Mouse (Mus musculus): Measurements from ENCODE around the gene Ramp2. TPM values are rescaled to one million over a fixed set of nuclear protein-coding genes. Genes with fewer than 3 reads are reported as not detected.

The Ramp2 gene
- total RNA-seq, 4 experiments from 2014 or later = 32.9 to 51.1 (median 37.6) TPM

DNA sequence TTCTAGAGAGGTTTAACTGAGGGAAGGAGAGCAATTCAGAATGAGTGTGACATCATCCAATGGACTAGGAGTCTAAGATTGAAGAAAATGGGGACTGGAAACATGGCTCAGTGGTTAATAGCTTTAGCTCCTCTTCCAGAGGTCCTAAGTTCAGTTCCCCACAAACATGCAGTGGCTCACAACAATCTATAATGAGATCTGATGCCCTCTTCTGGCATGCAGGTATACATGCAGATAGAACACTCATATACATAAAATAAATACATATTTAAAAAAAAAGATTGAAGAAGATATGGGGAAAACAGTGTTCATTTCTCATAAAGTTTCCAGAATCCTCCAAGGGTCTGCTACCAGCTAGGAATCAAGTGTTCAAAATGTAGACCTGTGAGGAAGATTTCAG is 10.4 kb upstream of the Ramp2 start:
- no peak for DNase-seq (ENCODE audit: low spot score in 2 of 2)

DNA sequence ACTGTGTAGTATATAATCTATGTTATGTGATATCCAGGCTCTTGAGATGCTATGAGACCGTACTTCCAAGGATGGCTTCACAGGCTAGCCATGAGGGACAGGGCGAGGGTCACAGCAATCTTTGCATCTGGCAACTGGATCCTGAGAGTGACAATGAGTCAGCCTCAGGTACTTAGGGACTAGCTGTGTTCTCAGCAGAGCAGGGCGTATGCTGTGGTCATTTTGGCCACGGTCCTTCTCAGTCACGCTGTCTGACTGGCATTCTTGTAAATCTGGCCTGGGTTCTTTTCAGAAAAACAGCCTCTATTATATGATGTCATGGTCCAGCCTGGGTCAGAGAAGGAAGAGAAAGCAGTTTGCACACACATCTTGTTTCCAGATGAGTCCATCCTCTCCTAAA is 9.0 kb upstream of the Ramp2 start:
- DNase-seq (ENCODE audit: low spot score in 2 of 2) = no peak

GRCm38 (mm10) chr11:101238071-101238647 is 7.7 kb upstream of the Ramp2 start:
- DNase-seq (ENCODE audit: low spot score in 2 of 2) = no peak

DNA sequence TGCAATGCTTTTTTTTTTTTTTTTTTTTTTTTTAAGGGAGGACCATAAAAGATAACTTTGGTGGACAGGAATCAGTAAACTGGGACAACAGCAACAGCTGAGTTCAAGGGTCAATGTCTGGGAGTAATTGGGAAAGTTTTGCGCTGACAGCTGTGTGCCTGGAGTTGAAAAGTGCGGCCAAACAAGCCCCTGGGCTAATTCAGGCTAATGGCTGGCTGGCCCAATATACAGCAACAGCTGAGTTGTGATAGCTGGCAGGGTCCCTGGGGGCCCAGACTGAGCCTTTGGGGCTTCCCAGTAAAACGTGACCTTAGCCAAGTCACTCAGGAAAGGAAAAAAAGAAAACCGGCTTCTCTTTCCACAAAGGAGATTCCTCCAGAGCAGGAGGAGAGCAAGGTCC is 757 bp upstream of the Ramp2 start:
- DNase-seq (ENCODE audit: low spot score in 2 of 2) = no peak

GRCm38 (mm10) chr11:101246702-101247012 is 829 bp downstream of the Ramp2 start:
- no peak for DNase-seq (ENCODE audit: low spot score in 2 of 2)

GRCm38 (mm10) chr11:101247521-101248030 is 1.7 kb downstream of the Ramp2 start:
- DNase-seq (ENCODE audit: low spot score in 2 of 2) = no peak

DNA sequence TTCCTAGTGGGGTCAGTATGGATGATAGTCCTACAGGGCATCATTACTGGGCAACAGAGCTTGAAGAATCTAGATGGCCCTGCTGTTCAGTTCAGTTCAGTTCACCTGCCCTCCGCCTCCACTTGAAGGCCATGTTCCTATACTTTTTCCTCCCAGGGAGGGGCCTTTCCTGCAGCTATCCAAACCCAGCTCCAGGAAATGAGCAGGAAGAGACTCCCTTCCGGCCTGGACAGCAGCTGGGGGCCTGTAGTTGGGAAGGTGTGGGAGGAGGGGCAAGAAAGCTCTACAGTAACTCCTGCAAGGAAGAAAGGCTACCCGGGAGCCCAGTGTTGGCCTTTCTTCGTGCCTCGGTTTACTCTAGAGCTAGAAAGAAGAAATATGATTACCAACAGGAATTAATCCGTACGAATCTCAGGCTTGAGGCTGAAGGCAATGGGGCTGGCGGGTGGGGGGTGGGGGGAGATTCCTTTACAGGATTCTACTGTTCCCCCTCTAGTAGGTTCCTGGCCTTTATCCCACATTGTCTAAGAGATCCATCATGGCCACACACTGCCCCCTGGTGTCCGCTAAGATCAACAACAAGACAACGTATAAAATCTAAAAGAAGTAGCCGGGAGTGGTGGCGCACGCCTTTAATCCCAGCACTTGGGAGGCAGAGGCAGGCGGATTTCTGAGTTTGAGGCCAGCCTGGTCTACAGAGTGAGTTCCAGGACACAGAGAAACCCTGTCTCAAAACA is 2.6 kb downstream of the Ramp2 start:
- no peak for DNase-seq (ENCODE audit: low spot score in 2 of 2)

DNA sequence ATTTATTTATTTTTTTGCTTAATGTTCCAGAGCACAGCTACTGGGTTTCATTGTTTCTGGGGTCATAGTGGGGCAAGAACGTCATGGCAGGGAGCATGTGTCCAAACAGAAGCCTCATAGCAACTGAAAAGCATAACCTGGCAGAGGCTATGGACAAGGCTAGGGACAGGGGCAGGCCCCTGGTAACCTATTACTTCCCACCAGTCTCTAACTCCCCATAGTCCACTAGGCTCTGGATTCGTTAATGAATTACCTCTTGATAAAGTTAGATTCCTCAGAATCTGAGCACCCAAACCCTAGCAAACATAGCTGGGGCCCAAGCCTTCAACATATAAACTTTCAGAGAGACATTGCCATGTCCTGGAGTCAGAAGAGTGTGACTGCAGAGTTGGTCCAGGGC is 5.2 kb downstream of the Ramp2 start:
- DNase-seq (ENCODE audit: low spot score in 2 of 2) = no peak

- no peak for DNase-seq (ENCODE audit: low spot score in 2 of 2)
These were observed 7.1 kb downstream of the Ramp2 start for GRCm38 (mm10) chr11:101252941-101253340.

- peak; percentile 71 to 76 for DNase-seq (ENCODE audit: low spot score in 2 of 2)
These were observed 8.0 kb downstream of the Ramp2 start, which contains the start of gene Vps25 for GRCm38 (mm10) chr11:101253613-101254389. Vps25 (plus strand) TSS chr11:101253707.

GRCm38 (mm10) chr11:101255826-101256775 is 10.3 kb downstream of the Ramp2 start:
- no peak for DNase-seq (ENCODE audit: low spot score in 2 of 2)

DNA sequence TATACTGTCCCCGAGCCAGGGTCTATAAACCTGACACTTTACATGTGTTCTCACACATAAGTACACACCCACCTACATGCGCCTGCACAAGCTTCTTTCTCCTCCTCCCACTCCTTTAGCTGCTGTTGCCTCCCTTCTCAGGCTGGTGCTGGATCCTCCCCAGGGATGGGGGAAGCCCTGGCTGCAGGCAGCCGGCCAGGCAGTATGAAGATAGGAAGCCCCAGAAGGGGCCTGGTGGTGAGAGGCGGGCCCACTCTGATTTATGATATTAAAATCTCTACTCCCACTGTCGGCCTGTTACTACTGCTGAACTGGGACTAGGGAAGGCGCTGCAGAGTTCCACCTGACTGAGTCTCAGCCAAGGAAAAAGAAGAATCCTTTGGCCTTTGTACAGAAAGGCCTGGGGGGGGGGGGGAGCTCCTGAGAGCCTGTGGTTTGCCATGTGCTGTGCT is 13.5 kb downstream of the Ramp2 start:
- peak; percentile 42 to 83 for DNase-seq (ENCODE audit: low spot score in 2 of 2)

GRCm38 (mm10) chr11:101259948-101260825 is 14.4 kb downstream of the Ramp2 start, which contains the start of gene Wnk4:
Wnk4 (plus strand) TSS chr11:101260567.
- DNase-seq (ENCODE audit: low spot score in 2 of 2) = no peak

- DNase-seq (ENCODE audit: low spot score in 2 of 2) = no peak
These were observed 15.1 kb downstream of the Ramp2 start for GRCm38 (mm10) chr11:101260826-101261380.

- no peak for DNase-seq (ENCODE audit: low spot score in 2 of 2)
These were observed 16.6 kb downstream of the Ramp2 start for GRCm38 (mm10) chr11:101262272-101262967.

DNA sequence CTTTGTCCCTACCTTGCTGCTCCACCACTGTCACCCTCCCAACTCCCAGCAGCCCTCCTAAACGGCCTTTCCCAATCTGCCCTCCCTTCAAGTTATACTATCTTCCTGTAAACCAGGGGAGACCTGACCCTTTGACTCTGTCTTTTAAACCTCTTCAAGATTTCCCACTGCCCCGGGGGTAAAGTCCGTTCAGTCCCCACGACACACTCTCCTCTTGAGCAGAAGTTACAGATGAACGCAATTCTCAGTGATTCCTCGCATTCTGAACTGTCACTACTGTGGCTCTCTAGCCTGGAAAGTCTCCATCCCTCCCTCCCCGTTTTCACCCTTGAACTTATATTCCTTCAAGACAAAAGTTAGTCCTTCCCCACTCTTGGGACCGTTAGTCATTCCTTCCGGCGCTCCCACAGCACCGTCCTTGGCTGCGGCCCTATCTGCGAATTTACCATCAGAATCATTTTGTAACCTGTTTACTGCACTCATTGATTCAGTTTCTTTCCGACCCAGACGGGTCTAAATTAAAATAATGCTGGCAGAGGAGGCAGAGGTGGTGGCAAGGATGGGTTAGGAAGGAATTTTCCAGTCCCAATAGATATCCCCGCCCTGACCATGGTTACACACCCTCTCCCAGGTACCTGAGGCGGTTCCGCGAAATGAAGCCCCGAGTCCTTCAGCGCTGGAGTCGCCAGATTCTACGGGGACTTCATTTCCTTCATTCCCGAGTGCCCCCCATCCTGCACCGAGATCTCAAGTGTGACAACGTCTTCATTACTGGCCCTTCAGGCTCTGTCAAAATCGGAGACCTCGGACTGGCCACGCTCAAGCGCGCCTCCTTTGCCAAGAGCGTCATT is 17.5 kb downstream of the Ramp2 start:
- no peak for DNase-seq (ENCODE audit: low spot score in 2 of 2)

DNA sequence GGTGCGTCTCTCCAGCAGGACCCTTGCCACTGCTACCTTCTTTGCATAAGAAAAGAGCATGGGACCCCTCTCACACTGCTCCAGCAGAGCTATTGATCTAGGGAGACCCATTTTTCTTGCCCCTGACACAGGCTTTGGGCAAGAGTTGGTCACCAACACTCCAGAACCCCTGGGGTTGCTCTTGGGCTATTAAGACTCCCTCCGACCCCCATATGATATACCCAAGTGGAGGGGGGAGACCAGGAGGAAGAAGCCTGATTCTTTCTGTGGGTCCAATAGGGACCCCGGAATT is 18.1 kb downstream of the Ramp2 start:
- no peak for DNase-seq (ENCODE audit: low spot score in 2 of 2)

GRCm38 (mm10) chr11:101264954-101265471 is 19.2 kb downstream of the Ramp2 start:
- DNase-seq (ENCODE audit: low spot score in 2 of 2) = no peak
